Mouse (Mus musculus): ENCODE results near the gene Cyp46a1. TPM values are rescaled to one million over a fixed set of nuclear protein-coding genes. Genes with fewer than 3 reads are reported as not detected.

The Cyp46a1 gene
- polyA plus RNA-seq, 1 experiment from 2014 or later, result 8.0 TPM

DNA sequence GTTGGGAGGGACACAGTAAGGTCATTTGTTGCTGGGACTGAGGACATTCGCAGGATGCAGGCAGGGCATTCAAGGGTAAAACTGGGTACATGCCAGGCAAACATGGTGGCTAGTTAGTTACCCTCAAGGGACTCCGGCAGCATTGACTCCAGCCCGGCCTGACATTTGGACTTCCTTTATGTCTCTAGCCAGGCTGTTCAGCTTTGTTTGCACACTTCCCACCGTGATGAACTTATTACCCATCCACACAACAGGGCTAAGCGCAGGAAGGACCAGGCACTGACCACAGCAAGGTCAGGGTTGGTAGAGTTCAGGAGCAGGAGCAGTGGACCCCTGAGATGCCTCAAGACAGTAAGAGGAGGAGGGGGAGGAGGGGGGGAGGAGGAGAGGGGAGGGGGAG, 34.7 kb downstream of the Cyp46a1 start:
- Histone ChIP-seq H3K9ac (no peak overlapping the region), H3K9me3 (no peaks in the 10 kb centered on the region), H3K27ac (no peak overlapping the region), H3K27me3 (no peaks in the 10 kb centered on the region), H3K4me3 (no peak overlapping the region), H3K4me2 (no peak overlapping the region), H3K4me1 (peaks cover 18% of the 10 kb centered on the region), H3K36me3 (no peaks in the 10 kb centered on the region)
- ATAC-seq (ENCODE audit: insufficient number of reproducible peaks, insufficient read depth, low FRiP score, low TSS enrichment, low read depth), result no peak
- 62% methylated on average over 5 of the region's 5 CpGs for WGBS

DNA sequence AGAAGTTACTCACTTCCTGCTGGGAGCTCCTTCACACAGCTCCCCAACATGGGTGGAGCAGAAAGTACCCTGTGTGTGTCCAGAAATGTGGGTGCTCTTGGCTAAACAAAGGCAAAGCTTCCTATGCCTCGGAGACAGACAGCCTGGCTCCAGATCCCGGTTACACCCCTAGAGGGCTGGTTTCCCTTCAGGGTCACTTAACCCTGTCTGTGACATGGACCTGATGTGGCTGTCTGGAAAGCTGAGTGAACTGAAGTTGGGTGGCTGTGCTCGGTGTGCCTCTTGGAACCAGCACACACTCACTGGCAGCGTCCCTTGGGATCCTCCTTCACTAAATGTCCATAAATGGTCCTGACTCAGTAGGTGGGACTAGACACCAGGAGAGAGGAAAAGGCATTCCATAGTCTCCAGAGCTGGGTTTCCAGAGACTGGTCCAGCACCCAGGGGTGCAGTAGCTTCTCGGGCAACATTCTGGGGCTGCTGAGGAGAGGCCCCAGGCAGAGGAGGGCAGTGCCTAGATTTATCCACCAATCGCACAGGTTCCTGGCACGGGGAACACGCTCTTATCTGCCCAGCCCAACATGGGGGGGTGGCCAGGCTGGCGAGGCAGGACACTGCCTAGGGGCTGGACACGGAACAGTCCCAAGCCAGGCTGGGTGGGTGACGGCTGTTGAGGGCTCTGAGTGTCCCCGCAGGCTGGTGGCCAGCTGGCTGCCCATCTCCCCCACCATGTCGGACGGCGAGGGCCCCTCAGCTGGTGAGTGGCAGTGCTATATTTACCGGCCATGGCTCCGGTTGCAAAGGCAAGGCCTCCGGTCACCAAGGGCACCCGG, 36.6 kb downstream of the Cyp46a1 start, which contains the start of gene Eml1:
Gene Eml1, plus strand, starts transcription at position 362 of the 833 bp plus-strand sequence.
- H3K27ac ChIP-seq, result no peak within 1 kb of the TSS
- ATAC-seq (ENCODE audit: insufficient number of reproducible peaks, insufficient read depth, low FRiP score, low TSS enrichment, low read depth), result no peak; the same call in 1 of the 2 replicates
- H3K9ac ChIP-seq, result no peak within 1 kb of the TSS
- 71% methylated on average over 19 of the region's 19 CpGs for WGBS
- H3K4me3 ChIP-seq, result no peak within 1 kb of the TSS
- H3K4me2 ChIP-seq, result no peak within 1 kb of the TSS
- H3K36me3 ChIP-seq, result no peaks in the 10 kb centered on the region
- H3K9me3 ChIP-seq, result no peaks in the 10 kb centered on the region
- H3K4me1 ChIP-seq, result peaks cover 13% of the 10 kb centered on the region
- no peaks in the 10 kb centered on the region for H3K27me3 ChIP-seq

DNA sequence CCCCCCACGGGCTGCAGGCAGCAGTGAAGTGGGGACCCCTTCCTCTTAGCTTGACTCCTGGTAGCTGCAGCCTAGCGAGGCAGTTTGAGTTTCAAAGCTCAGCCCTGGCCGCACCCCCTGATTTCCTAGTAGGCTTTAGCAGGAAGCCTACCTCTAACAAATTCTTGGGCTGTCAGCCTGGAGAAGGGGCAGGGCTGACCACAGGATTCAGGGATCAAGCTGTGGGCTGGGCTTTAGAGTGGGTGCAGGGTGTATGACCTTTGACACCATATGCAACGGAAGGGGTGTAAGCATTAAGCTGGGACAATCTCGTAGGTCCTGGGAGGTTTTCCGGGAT, 37.2 kb downstream of the Cyp46a1 start:
- Histone ChIP-seq H3K27me3 (no peaks in the 10 kb centered on the region), H3K36me3 (no peaks in the 10 kb centered on the region), H3K4me1 (peaks cover 13% of the 10 kb centered on the region), H3K9me3 (no peaks in the 10 kb centered on the region), H3K4me2 (no peak overlapping the region), H3K9ac (no peak overlapping the region), H3K27ac (no peak overlapping the region), H3K4me3 (no peak overlapping the region)
- no peak for ATAC-seq (ENCODE audit: insufficient number of reproducible peaks, insufficient read depth, low FRiP score, low TSS enrichment, low read depth)
- WGBS, result 70% methylated on average over 6 of the region's 6 CpGs

DNA sequence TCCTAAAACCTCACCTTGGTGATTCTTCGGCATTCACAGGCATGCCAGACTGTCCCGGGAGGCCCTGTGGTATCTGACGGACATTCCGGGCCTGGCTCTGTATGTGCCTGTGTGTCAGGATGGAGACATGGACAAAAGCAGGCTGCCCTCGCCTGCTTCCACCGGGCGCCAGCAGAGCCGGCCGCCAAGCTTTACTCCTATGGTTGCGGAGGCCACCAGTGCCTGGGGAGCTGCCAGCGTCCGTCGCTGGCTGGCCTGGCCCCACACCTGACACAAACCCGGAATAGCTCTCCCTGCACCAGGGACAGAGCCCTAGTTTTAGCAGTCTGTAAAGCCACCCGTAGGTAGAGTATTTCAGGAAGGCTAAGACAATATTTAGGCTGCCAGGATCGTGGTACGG, 38.1 kb downstream of the Cyp46a1 start:
- Histone ChIP-seq H3K9me3 (no peaks in the 10 kb centered on the region), H3K4me2 (no peak overlapping the region), H3K36me3 (no peaks in the 10 kb centered on the region), H3K9ac (no peak overlapping the region), H3K4me1 (peaks cover 13% of the 10 kb centered on the region), H3K27me3 (no peaks in the 10 kb centered on the region), H3K4me3 (no peak overlapping the region), H3K27ac (no peak overlapping the region)
- ATAC-seq (ENCODE audit: insufficient number of reproducible peaks, insufficient read depth, low FRiP score, low TSS enrichment, low read depth), result no peak
- WGBS, result 81% methylated on average over 17 of the region's 17 CpGs

DNA sequence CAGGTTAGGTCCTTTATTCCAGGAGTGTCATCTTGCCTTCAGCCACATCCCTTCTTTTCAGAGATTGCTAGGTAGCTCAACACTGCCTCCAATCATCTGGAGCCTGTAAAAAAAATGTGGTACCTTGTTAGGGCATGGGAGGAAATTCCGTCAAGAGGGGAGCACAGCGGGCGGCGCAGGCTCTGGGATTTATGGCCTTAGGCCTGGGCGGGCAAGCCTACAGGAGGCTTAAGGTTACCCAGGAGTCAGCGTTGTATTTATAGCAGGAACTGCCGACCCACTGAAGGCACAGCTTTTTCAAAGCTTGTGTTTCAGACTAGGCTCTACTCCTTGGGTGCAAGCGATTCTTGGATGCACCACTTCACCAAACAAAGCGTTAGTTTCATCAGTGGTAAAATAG, 39.4 kb downstream of the Cyp46a1 start:
- no peaks in the 10 kb centered on the region for H3K27me3 ChIP-seq
- H3K4me2 ChIP-seq, result no peak overlapping the region
- H3K4me1 ChIP-seq, result peaks cover 13% of the 10 kb centered on the region
- H3K9ac ChIP-seq, result no peak overlapping the region
- no peaks in the 10 kb centered on the region for H3K36me3 ChIP-seq
- H3K9me3 ChIP-seq, result no peaks in the 10 kb centered on the region
- no peak for ATAC-seq (ENCODE audit: insufficient number of reproducible peaks, insufficient read depth, low FRiP score, low TSS enrichment, low read depth)
- no peak overlapping the region for H3K27ac ChIP-seq
- no peak overlapping the region for H3K4me3 ChIP-seq
- 66% methylated on average over 9 of the region's 9 CpGs for WGBS

DNA sequence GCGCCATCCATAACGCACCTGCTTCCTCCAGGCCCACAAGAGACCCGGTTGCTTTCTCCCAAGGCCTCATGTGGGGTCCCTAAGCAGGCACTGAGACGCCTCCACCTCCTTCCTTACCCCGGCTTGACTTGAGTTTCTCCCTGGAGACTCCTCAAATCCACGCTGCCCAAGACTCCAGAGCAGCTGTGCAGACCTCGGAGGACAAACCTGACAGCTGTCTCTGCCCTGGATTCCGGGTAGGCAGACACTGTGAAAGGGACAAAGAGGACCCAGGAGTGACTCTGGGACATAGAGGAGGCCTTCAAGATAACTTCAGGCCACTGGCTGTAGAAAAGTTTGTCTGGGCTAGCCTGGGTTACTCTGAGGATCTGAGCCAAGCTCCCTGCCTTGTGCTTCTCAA, 40.5 kb downstream of the Cyp46a1 start:
- H3K9ac ChIP-seq, result no peak overlapping the region
- ATAC-seq (ENCODE audit: insufficient number of reproducible peaks, insufficient read depth, low FRiP score, low TSS enrichment, low read depth), result no peak
- H3K4me3 ChIP-seq, result no peak overlapping the region
- H3K27me3 ChIP-seq, result no peaks in the 10 kb centered on the region
- no peak overlapping the region for H3K4me2 ChIP-seq
- peaks cover 13% of the 10 kb centered on the region for H3K4me1 ChIP-seq
- WGBS, result 79% methylated on average over 8 of the region's 8 CpGs
- no peaks in the 10 kb centered on the region for H3K36me3 ChIP-seq
- no peaks in the 10 kb centered on the region for H3K9me3 ChIP-seq
- H3K27ac ChIP-seq, result no peak overlapping the region

DNA sequence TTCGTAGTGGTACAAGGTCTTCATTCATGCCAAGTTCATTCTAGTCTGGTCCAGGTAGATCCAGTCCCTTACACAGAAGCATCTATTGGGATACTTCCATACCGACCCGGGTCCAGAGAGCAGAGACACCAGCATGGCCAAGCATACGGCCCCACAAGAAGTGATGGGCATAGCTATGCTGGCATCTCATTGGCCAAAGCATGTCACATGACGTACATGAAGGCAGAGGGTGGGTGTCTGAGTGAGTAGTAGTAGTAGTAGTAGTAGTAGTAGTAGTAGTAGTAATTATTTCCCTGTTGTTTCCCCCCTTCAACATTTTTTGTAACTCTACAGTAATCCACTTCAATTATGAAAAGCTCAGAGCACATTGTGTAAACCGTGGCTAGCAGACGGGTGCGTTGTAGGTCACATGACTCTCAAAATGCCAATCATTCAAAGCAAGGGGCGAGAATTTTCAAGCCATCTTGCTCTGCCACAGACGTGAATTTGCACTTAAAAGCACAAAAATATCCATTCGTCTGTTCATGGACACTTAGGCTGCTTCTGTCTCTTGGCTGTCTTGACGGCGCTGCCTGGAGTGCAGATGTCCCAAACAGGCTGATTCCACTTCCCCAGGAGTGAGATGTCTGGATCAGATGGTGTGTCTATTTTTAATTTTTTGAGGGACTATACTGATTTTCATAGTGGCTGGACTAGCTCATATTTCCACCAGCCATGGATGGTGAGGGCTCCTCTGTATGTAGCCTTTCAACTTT, 44.4 kb downstream of the Cyp46a1 start:
- no peak overlapping the region for H3K9ac ChIP-seq
- no peak for ATAC-seq (ENCODE audit: insufficient number of reproducible peaks, insufficient read depth, low FRiP score, low TSS enrichment, low read depth)
- no peaks in the 10 kb centered on the region for H3K36me3 ChIP-seq
- no peak overlapping the region for H3K4me3 ChIP-seq
- H3K9me3 ChIP-seq, result no peaks in the 10 kb centered on the region
- no peak overlapping the region for H3K4me2 ChIP-seq
- H3K27ac ChIP-seq, result no peak overlapping the region; the same call in 1 of the 2 replicates
- H3K27me3 ChIP-seq, result no peaks in the 10 kb centered on the region
- WGBS, result 78% methylated on average over 13 of the region's 13 CpGs
- peaks cover 3% of the 10 kb centered on the region; the same call in 1 of the 2 replicates for H3K4me1 ChIP-seq

DNA sequence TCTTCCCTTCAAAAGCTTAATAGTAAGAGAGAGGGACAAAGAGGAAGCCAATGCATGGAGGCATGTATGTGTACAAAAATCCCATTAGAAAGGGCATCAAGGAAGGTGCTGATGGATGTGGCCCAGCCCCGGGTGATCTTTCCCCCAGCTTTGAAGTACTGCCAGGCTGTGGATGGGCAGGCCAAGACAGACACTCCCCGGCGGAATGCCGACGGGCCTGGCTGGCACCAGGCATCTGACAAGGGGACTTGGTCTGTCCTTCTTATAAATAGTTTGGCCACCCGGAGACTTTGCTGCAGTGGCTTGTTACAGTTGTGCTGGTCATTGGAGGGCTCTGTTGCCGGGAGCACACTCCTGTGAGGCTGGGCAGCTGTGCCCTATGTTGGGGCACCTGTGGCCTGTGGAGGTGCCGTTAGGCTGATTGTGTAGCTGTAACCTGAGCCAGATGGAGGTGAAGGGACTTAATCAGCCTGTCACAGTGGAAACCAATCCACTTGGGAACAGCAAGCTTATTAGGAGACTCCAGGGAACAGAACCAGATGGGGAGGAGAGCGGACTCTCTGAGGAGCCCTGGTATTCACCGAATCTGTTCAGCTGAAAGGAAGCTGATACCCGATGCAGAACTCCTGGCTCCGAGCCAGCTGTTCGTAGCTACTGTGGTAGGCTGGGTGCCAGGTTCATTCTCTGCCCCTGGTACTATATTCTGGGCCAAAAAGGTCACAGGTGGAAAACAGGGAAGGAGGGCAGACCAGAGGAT, 52.5 kb downstream of the Cyp46a1 start:
- H3K4me3 ChIP-seq, result no peak overlapping the region
- no peak for ATAC-seq (ENCODE audit: insufficient number of reproducible peaks, insufficient read depth, low FRiP score, low TSS enrichment, low read depth)
- no peak overlapping the region for H3K4me2 ChIP-seq
- H3K9me3 ChIP-seq, result no peaks in the 10 kb centered on the region
- 41% methylated on average over 13 of the region's 13 CpGs for WGBS
- H3K27ac ChIP-seq, result no peak overlapping the region
- no peaks in the 10 kb centered on the region for H3K27me3 ChIP-seq
- H3K4me1 ChIP-seq, result peaks cover 10% of the 10 kb centered on the region
- H3K36me3 ChIP-seq, result no peaks in the 10 kb centered on the region
- no peak overlapping the region for H3K9ac ChIP-seq

DNA sequence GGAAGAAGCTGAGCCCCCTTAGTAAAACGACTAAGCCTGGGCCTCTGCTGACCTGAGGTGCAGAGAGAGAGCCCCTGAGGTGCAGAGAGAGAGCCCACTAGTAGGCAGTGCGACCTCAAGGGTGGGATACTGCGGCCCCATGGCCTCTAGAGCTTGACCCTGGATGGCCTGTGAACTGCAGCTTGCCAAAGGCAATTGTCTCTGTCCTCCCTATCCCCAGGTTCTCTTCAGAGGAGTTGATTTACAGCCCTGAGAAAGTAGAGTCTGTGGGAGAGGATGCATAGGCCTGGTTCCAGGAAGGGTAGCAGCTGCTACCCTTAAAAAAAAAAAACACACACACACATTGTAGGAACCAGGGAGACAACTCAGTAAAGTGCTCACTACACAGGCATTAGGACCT, 55.5 kb downstream of the Cyp46a1 start:
- Histone ChIP-seq H3K4me3 (no peak overlapping the region), H3K4me2 (no peak overlapping the region), H3K27me3 (no peaks in the 10 kb centered on the region), H3K4me1 (peaks cover 20% of the 10 kb centered on the region), H3K9ac (no peak overlapping the region), H3K27ac (no peak overlapping the region), H3K36me3 (no peaks in the 10 kb centered on the region), H3K9me3 (no peaks in the 10 kb centered on the region)
- WGBS, result 33% methylated on average over 3 of the region's 3 CpGs
- no peak for ATAC-seq (ENCODE audit: insufficient number of reproducible peaks, insufficient read depth, low FRiP score, low TSS enrichment, low read depth)

DNA sequence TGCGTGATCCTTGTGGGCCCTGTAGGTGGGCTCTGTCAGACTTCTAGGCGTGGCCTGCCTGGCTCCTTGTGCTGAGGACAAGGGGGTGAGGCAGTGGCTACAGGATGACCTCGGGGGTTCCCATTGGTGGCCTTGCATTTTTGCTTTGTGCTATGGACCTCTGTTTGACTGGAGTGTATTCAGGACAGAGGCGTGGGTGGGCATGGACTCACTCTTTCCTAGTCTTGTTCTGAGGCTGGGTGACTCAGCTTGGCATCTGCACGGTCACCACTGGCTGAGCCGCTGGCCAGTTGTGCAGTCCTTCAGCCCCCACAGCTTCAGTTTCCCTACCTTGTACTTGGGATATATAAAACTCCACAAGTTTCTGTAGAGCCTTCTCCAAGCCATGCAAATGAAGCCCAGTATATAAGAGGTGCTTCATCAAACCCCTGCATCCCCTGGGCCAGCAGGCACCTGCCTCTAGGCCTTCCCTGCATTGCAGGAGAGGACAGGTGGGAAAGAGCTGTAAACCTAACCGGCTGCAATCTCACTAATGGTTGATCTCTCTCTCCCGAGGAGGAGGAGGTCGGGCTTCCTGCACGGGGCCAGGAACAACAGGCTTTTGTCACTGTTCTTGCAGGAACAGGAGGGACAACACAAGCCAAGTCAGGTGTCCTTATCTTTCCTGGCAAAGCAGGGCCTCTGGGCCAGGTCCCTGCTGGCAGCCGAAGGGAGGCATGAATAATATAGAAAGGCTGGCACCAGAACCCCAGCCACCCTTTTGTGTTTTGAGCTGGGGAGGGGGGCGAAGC, 58.3 kb downstream of the Cyp46a1 start:
- Histone ChIP-seq H3K4me3 (no peak overlapping the region), H3K27ac (no peak overlapping the region), H3K9me3 (no peaks in the 10 kb centered on the region), H3K9ac (no peak overlapping the region), H3K36me3 (no peaks in the 10 kb centered on the region), H3K4me1 (peaks cover 22% of the 10 kb centered on the region), H3K27me3 (no peaks in the 10 kb centered on the region), H3K4me2 (no peak overlapping the region)
- no peak for ATAC-seq (ENCODE audit: insufficient number of reproducible peaks, insufficient read depth, low FRiP score, low TSS enrichment, low read depth)
- WGBS, result 66% methylated on average over 12 of the region's 12 CpGs

DNA sequence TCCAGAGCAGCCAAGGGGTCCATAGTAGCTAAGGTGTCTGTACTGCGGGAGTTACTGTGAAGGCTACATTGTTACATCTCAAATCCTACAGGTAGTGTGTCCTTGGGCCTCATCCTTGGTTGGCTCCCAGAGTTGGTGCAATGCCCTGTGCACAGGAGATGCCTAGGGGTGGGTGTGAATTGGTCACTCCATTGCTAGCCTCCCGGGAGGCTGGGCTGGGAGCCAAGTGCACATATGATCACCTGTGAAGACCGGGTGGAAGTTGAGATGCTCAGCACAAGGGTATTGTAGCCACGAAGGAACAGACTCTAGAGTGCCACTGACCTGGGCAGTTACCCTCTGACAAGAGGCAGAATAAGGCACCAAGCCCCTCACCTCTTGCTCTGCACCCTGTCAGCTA, 58.9 kb downstream of the Cyp46a1 start:
- H3K9me3 ChIP-seq, result no peaks in the 10 kb centered on the region
- no peak for ATAC-seq (ENCODE audit: insufficient number of reproducible peaks, insufficient read depth, low FRiP score, low TSS enrichment, low read depth)
- no peak overlapping the region for H3K4me2 ChIP-seq
- 74% methylated on average over 4 of the region's 4 CpGs for WGBS
- no peak overlapping the region for H3K9ac ChIP-seq
- no peak overlapping the region for H3K27ac ChIP-seq
- no peaks in the 10 kb centered on the region for H3K27me3 ChIP-seq
- no peaks in the 10 kb centered on the region for H3K36me3 ChIP-seq
- no peak overlapping the region for H3K4me3 ChIP-seq
- peaks cover 22% of the 10 kb centered on the region for H3K4me1 ChIP-seq
